9 mouse cellular contexts compared by ENCODE assay signal in the genomic region with DNA sequence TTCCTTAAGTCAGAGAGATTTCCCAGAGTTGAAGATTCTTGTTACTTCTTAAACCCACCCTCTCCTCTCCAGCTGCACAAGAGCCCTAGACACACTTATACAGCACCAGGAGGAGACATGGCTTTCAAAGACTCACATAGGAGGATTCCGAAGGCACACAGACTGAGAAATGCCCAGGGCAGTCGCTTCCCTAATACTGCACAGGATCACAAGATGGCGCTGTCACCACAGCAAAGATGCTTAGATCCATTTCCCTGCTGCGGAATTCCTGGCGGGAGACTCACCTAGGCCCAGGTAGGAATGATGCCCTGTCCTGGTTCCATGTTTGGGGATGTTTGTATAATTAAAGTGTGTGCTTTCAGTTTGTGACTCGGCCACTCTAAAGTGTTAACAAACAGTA. TPM values are rescaled to one million over a fixed set of nuclear protein-coding genes. Genes with fewer than 3 reads are reported as not detected.
DNase-seq lines count a peak whose midpoint lies in the region; ATAC-seq and TF ChIP-seq lines count a peak whose summit lies in the region.
"Had no signal": no experiment of that assay in that cellular context is flagged by ENCODE, and none has a peak within 500 bp of the region (broad histone marks: within the 10 kb centered on the region; RNA-seq: fewer than 3 reads in every experiment).

No protein-coding gene starts in this region.

- peak; percentile 79 for TF ChIP-seq CTCF in heart, postnatal 0 days (IDR thresholded peaks at IDR 0.05; ENCODE audit: low read depth)
- TF ChIP-seq CTCF in bone marrow macrophage, adult 2 months (IDR thresholded peaks at IDR 0.05; ENCODE audit: low read depth, low read length), result peak; percentile 62
- TF ChIP-seq CTCF in kidney, adult 2 months (conservative IDR thresholded peaks at IDR 0.05; ENCODE audit: insufficient read depth, insufficient read length, low read depth, low read length), result peak; percentile 79
- TF ChIP-seq CTCF in liver, embryonic 14.5 days (IDR thresholded peaks at IDR 0.05; ENCODE audit: low read depth), result peak; percentile 44
- TF ChIP-seq CTCF in olfactory bulb, adult 2 months (IDR thresholded peaks at IDR 0.05; ENCODE audit: insufficient read depth, low read depth, low read length), result peak; percentile 57

- no peak overlapping the region for H3K4me3 ChIP-seq in heart, postnatal 0 days (ENCODE audit: low read depth, low read length)
- H3K4me3 ChIP-seq in heart, embryonic 12.5 days, result no peak overlapping the region
- no peak overlapping the region for H3K4me3 ChIP-seq in bone marrow macrophage, adult 2 months (ENCODE audit: insufficient read depth, low read length)
- no peak overlapping the region for H3K4me3 ChIP-seq in forebrain, embryonic 11.5 days (ENCODE audit: low read depth, low read length)
- no peak overlapping the region for H3K4me3 ChIP-seq in kidney, adult 2 months (ENCODE audit: insufficient read depth, low read depth, low read length)
- no peak overlapping the region for H3K4me3 ChIP-seq in liver, embryonic 14.5 days (ENCODE audit: insufficient read depth in 1 of 2, low read depth in 2 of 2, low read length in 2 of 2)
- H3K4me3 ChIP-seq in olfactory bulb, adult 2 months (ENCODE audit: insufficient read depth, low read depth, low read length), result no peak overlapping the region

- 15% methylated on average over 6 of the region's 6 CpGs for WGBS in heart, postnatal 0 days
- 20% methylated on average over 6 of the region's 6 CpGs for WGBS in heart, embryonic 12.5 days
- WGBS in forebrain, embryonic 11.5 days, result 17% methylated on average over 6 of the region's 6 CpGs
- 11% methylated on average over 6 of the region's 6 CpGs for WGBS in kidney, adult 2 months
- 21% methylated on average over 6 of the region's 6 CpGs for WGBS in liver, embryonic 14.5 days (ENCODE audit: insufficient replicate concordance)
- WGBS in olfactory bulb, adult 2 months, result 15% methylated on average over 6 of the region's 6 CpGs

- no peak overlapping the region for H3K9ac ChIP-seq in heart, postnatal 0 days (replicated peaks; ENCODE audit: low read depth, low read length)
- no peak overlapping the region for H3K9ac ChIP-seq in heart, embryonic 12.5 days
- no peak overlapping the region for H3K9ac ChIP-seq in forebrain, embryonic 11.5 days (ENCODE audit: low read length)
- no peak overlapping the region for H3K9ac ChIP-seq in liver, embryonic 14.5 days (replicated peaks)

- no peak for TF ChIP-seq EP300 in heart, postnatal 0 days (IDR thresholded peaks at IDR 0.05; ENCODE audit: low read depth)
- no peak for TF ChIP-seq EP300 in liver, embryonic 14.5 days (IDR thresholded peaks at IDR 0.05; ENCODE audit: low read depth)

- no peak overlapping the region for H3K4me2 ChIP-seq in heart, postnatal 0 days (ENCODE audit: low read depth, low read length)
- H3K4me2 ChIP-seq in heart, embryonic 12.5 days, result no peak overlapping the region
- H3K4me2 ChIP-seq in forebrain, embryonic 11.5 days (ENCODE audit: low read depth, low read length, severe bottlenecking), result no peak overlapping the region
- H3K4me2 ChIP-seq in liver, embryonic 14.5 days (ENCODE audit: low read depth), result no peak overlapping the region

- no peaks in the 10 kb centered on the region for H3K27me3 ChIP-seq in heart, postnatal 0 days (ENCODE audit: control insufficient read depth, insufficient read depth, low read length)
- H3K27me3 ChIP-seq in heart, embryonic 12.5 days (replicated peaks), result 0 out of 2 replicates have a peak, but pooled peaks cover 6% of the 10 kb centered on the region
- H3K27me3 ChIP-seq in forebrain, embryonic 11.5 days (ENCODE audit: control insufficient read depth, insufficient read depth, low read length), result no peaks in the 10 kb centered on the region
- H3K27me3 ChIP-seq in kidney, adult 2 months (replicated peaks; ENCODE audit: control insufficient read depth, insufficient read depth, low read length), result no peaks in the 10 kb centered on the region
- no peaks in the 10 kb centered on the region for H3K27me3 ChIP-seq in liver, embryonic 14.5 days (ENCODE audit: control insufficient read depth, insufficient read depth, low read length)

- TF ChIP-seq POLR2A in bone marrow macrophage, adult 2 months (IDR thresholded peaks at IDR 0.05; ENCODE audit: borderline replicate concordance, low read depth, low read length), result no peak
- no peak for TF ChIP-seq POLR2A in kidney, adult 2 months (IDR thresholded peaks at IDR 0.05; ENCODE audit: low read depth, low read length)
- TF ChIP-seq POLR2A in olfactory bulb, adult 2 months (IDR thresholded peaks at IDR 0.05; ENCODE audit: insufficient read depth, low read depth, low read length), result no peak

- ATAC-seq in heart, postnatal 0 days (ENCODE audit: insufficient read depth, low read depth), result no peak
- no peak for ATAC-seq in heart, embryonic 12.5 days (ENCODE audit: insufficient number of reproducible peaks, low FRiP score)
- ATAC-seq in forebrain, embryonic 11.5 days (replicated peaks; ENCODE audit: low FRiP score), result no peak
- ATAC-seq in liver, embryonic 14.5 days (ENCODE audit: insufficient read depth), result no peak
- ATAC-seq in monocyte, adult 5-6 weeks (replicated peaks; ENCODE audit: insufficient number of reproducible peaks, low FRiP score, low TSS enrichment, poor library complexity, severe bottlenecking), result no peak

- no peak for DNase-seq in heart, postnatal 0 days (ENCODE audit: low spot score)
- DNase-seq in forebrain, embryonic 11.5 days (ENCODE audit: low spot score), result peak; percentile 69
- DNase-seq in kidney, adult 2 months, result peak; percentile 45
- DNase-seq in liver, embryonic 14.5 days (ENCODE audit: low read depth in 3 of 3, low spot score in 3 of 3), result no peak

- H3K4me1 ChIP-seq in heart, postnatal 0 days (ENCODE audit: control insufficient read depth, insufficient read depth), result no peaks in the 10 kb centered on the region
- no peaks in the 10 kb centered on the region for H3K4me1 ChIP-seq in heart, embryonic 12.5 days (replicated peaks)
- no peaks in the 10 kb centered on the region for H3K4me1 ChIP-seq in bone marrow macrophage, adult 2 months (ENCODE audit: control insufficient read depth, insufficient read depth, low read length)
- no peaks in the 10 kb centered on the region for H3K4me1 ChIP-seq in forebrain, embryonic 11.5 days (replicated peaks; ENCODE audit: control insufficient read depth, insufficient read depth, low read length)
- H3K4me1 ChIP-seq in kidney, adult 2 months (ENCODE audit: control insufficient read depth, insufficient read depth, low read length), result no peaks in the 10 kb centered on the region
- no peaks in the 10 kb centered on the region for H3K4me1 ChIP-seq in liver, embryonic 14.5 days (replicated peaks; ENCODE audit: control insufficient read depth in 2 of 2, insufficient read depth in 2 of 2, low read length in 1 of 2)
- H3K4me1 ChIP-seq in olfactory bulb, adult 2 months (ENCODE audit: control insufficient read depth, insufficient read depth, low read length), result no peaks in the 10 kb centered on the region

- H3K27ac ChIP-seq in heart, postnatal 0 days (ENCODE audit: low read depth), result no peak overlapping the region
- no peak overlapping the region for H3K27ac ChIP-seq in heart, embryonic 12.5 days (ENCODE audit: poor library complexity, severe bottlenecking)
- no peak overlapping the region for H3K27ac ChIP-seq in bone marrow macrophage, adult 2 months (ENCODE audit: insufficient read depth, low read depth, low read length)
- H3K27ac ChIP-seq in forebrain, embryonic 11.5 days (ENCODE audit: low read depth, low read length), result no peak overlapping the region
- H3K27ac ChIP-seq in kidney, adult 2 months (ENCODE audit: insufficient read depth, low read depth, low read length), result no peak overlapping the region
- H3K27ac ChIP-seq in liver, embryonic 14.5 days, result no peak overlapping the region
- no peak overlapping the region for H3K27ac ChIP-seq in olfactory bulb, adult 2 months (ENCODE audit: insufficient read depth, low read depth, low read length)

- H3K9me3 ChIP-seq in heart, postnatal 0 days (replicated peaks; ENCODE audit: control insufficient read depth, low read length), result no peaks in the 10 kb centered on the region
- 0 out of 2 replicates have a peak, but pooled peaks cover 3% of the 10 kb centered on the region for H3K9me3 ChIP-seq in heart, embryonic 12.5 days (replicated peaks)
- H3K9me3 ChIP-seq in forebrain, embryonic 11.5 days (ENCODE audit: control insufficient read depth, low read length), result no peaks in the 10 kb centered on the region
- H3K9me3 ChIP-seq in liver, embryonic 14.5 days (ENCODE audit: control insufficient read depth, low read length), result no peaks in the 10 kb centered on the region

- H3K36me3 ChIP-seq in heart, postnatal 0 days (replicated peaks; ENCODE audit: control insufficient read depth, insufficient read depth, low read length), result no peaks in the 10 kb centered on the region
- H3K36me3 ChIP-seq in heart, embryonic 12.5 days, result no peaks in the 10 kb centered on the region
- H3K36me3 ChIP-seq in forebrain, embryonic 11.5 days (ENCODE audit: control insufficient read depth, insufficient read depth, low read length), result no peaks in the 10 kb centered on the region
- no peaks in the 10 kb centered on the region for H3K36me3 ChIP-seq in kidney, adult 2 months (ENCODE audit: control insufficient read depth, insufficient read depth, low read length)
- H3K36me3 ChIP-seq in liver, embryonic 14.5 days (replicated peaks; ENCODE audit: control insufficient read depth, insufficient read depth, low read depth), result no peaks in the 10 kb centered on the region
- H3K36me3 ChIP-seq: G1E had no signal

RNA-seq across cellular contexts. Expression of a gene that starts 16.4 kb away (rescaled TPM):
- not detected in 2 replicates for total RNA-seq in heart, postnatal 0 days (2014; rRNA removed; ENCODE audit: low replicate concordance)
- not detected in 2 replicates for polyA plus RNA-seq in heart, postnatal 0 days (2015; fragmentation: Nextera tagmentation; extraction: Ambion mirVana)
- not detected in 2 replicates for polyA plus RNA-seq in heart, embryonic 12.5 days (2016; fragmentation: Nextera tagmentation; extraction: Ambion mirVana)
- polyA plus RNA-seq in bone marrow macrophage, adult 2 months (2012; ENCODE audit: insufficient read depth, insufficient read length, missing spikeins), result not detected in 2 replicates
- polyA plus RNA-seq in forebrain, embryonic 11.5 days (2014; fragmentation: Nextera tagmentation; extraction: Ambion mirVana), result not detected in 2 replicates
- polyA plus RNA-seq in kidney, adult 2 months (2012; rRNA removed), result not detected in 2 replicates
- polyA plus RNA-seq in liver, embryonic 14.5 days (2012; rRNA removed), result not detected in 2 replicates
- polyA plus RNA-seq in liver, embryonic 14.5 days (2014; fragmentation: Nextera tagmentation; extraction: Ambion mirVana), result not detected in 2 replicates
- not detected in 2 replicates for polyA plus RNA-seq in olfactory bulb, adult 2 months (2012; ENCODE audit: insufficient read depth, insufficient read length, low replicate concordance, missing spikeins)
- total RNA-seq in monocyte, adult 5-6 weeks (2017), result not detected in 3 replicates
- total RNA-seq: G1E had no signal
- polyA plus RNA-seq: G1E had no signal

RNA-seq across cellular contexts. Expression of a gene that starts 58.5 kb away (rescaled TPM):
- total RNA-seq in heart, postnatal 0 days (2014; rRNA removed; ENCODE audit: low replicate concordance), result 48.8 and 52.5 TPM in 2 replicates
- polyA plus RNA-seq in heart, postnatal 0 days (2015; fragmentation: Nextera tagmentation; extraction: Ambion mirVana), result 56.4 and 56.6 TPM in 2 replicates
- polyA plus RNA-seq in heart, embryonic 12.5 days (2016; fragmentation: Nextera tagmentation; extraction: Ambion mirVana), result 60.5 and 63.6 TPM in 2 replicates
- 76.6 and 82.5 TPM in 2 replicates for polyA plus RNA-seq in bone marrow macrophage, adult 2 months (2012; ENCODE audit: insufficient read depth, insufficient read length, missing spikeins)
- polyA plus RNA-seq in forebrain, embryonic 11.5 days (2014; fragmentation: Nextera tagmentation; extraction: Ambion mirVana), result 44.6 and 46.2 TPM in 2 replicates
- polyA plus RNA-seq in kidney, adult 2 months (2012; rRNA removed), result 22.9 and 24.9 TPM in 2 replicates
- 5.3 and 8.4 TPM in 2 replicates for polyA plus RNA-seq in liver, embryonic 14.5 days (2012; rRNA removed)
- 5.4 and 7.2 TPM in 2 replicates for polyA plus RNA-seq in liver, embryonic 14.5 days (2014; fragmentation: Nextera tagmentation; extraction: Ambion mirVana)
- not detected in 2 replicates for polyA plus RNA-seq in olfactory bulb, adult 2 months (2012; ENCODE audit: insufficient read depth, insufficient read length, low replicate concordance, missing spikeins)
- 32.1 to 41.3 TPM (median 36.1 TPM) in 3 replicates for total RNA-seq in monocyte, adult 5-6 weeks (2017)

Comparison
In these comparisons a context has a peak if more than half of its experiments do, and no peak if none do; other contexts are left out.
1. DNase-seq: peak in forebrain, embryonic 11.5 days (single experiment) and kidney, adult 2 months (single experiment); none in heart, postnatal 0 days (single experiment) and liver, embryonic 14.5 days (0 of 3).
2. Peak in every context shown above with its lines, with median percentiles within 50 percentile points of each other: CTCF ChIP-seq.